Mouse (Mus musculus) right cerebral cortex, postnatal 36 days (tissue): ENCODE measurements around the gene Ppm1l.

ENCODE experiments used
- DNase-seq, 2 experiments: peaks; one replicate each; pipeline ENCODE4 v3.0.0; 2022; ENCODE audit warnings: low spot score in 2 of 2, mixed read lengths in 1 of 2

Gene Ppm1l

GRCm38 (mm10) chr3:69316391-69317195 lies at the start of gene Ppm1l:
Gene Ppm1l (plus strand): TSS chr3:69316861.
- DNase-seq, result peak; percentile 82 to 83

- no peak for DNase-seq
Observed at GRCm38 (mm10) chr3:69271812-69272211, 44.8 kb upstream of the Ppm1l start.

- DNase-seq, result no peak
Observed at GRCm38 (mm10) chr3:69274018-69274663, 42.5 kb upstream of the Ppm1l start.

- peak; percentile 36 to 56 for DNase-seq
Observed at GRCm38 (mm10) chr3:69274664-69275312, 41.9 kb upstream of the Ppm1l start.

GRCm38 (mm10) chr3:69278648-69279047 lies 38.0 kb upstream of the Ppm1l start:
- DNase-seq, result no peak

- DNase-seq, result peak in 1 of 2 experiments; percentile 25
Observed at GRCm38 (mm10) chr3:69282406-69282805, 34.3 kb upstream of the Ppm1l start.

GRCm38 (mm10) chr3:69283085-69283847 lies 33.4 kb upstream of the Ppm1l start:
- DNase-seq, result no peak

- DNase-seq, result peak in 1 of 2 experiments; percentile 42
Observed at GRCm38 (mm10) chr3:69289833-69290232, 26.8 kb upstream of the Ppm1l start.

- DNase-seq, result peak in 1 of 2 experiments; percentile 25
Observed at GRCm38 (mm10) chr3:69290294-69290693, 26.4 kb upstream of the Ppm1l start.

- no peak for DNase-seq
Observed at GRCm38 (mm10) chr3:69290844-69291243, 25.8 kb upstream of the Ppm1l start.

- no peak for DNase-seq
Observed at GRCm38 (mm10) chr3:69292628-69293027, 24.0 kb upstream of the Ppm1l start.

GRCm38 (mm10) chr3:69296270-69296669 lies 20.4 kb upstream of the Ppm1l start:
- DNase-seq, result no peak

GRCm38 (mm10) chr3:69300121-69300520 lies 16.5 kb upstream of the Ppm1l start:
- DNase-seq, result no peak

- no peak for DNase-seq
Observed at GRCm38 (mm10) chr3:69315810-69316390, 761 bp upstream of the Ppm1l start.

- DNase-seq, result peak; percentile 24 to 28
Observed at GRCm38 (mm10) chr3:69317251-69318125, 827 bp downstream of the Ppm1l start.

GRCm38 (mm10) chr3:69318131-69318951 lies 1.7 kb downstream of the Ppm1l start:
- DNase-seq, result no peak

- no peak for DNase-seq
Observed at GRCm38 (mm10) chr3:69319061-69319720, 2.5 kb downstream of the Ppm1l start.

GRCm38 (mm10) chr3:69323982-69324381 lies 7.3 kb downstream of the Ppm1l start:
- no peak for DNase-seq

GRCm38 (mm10) chr3:69329910-69330309 lies 13.2 kb downstream of the Ppm1l start:
- DNase-seq, result no peak
